Mouse (Mus musculus): Measurements from ENCODE around the gene Epb41.

The Epb41 gene

DNA sequence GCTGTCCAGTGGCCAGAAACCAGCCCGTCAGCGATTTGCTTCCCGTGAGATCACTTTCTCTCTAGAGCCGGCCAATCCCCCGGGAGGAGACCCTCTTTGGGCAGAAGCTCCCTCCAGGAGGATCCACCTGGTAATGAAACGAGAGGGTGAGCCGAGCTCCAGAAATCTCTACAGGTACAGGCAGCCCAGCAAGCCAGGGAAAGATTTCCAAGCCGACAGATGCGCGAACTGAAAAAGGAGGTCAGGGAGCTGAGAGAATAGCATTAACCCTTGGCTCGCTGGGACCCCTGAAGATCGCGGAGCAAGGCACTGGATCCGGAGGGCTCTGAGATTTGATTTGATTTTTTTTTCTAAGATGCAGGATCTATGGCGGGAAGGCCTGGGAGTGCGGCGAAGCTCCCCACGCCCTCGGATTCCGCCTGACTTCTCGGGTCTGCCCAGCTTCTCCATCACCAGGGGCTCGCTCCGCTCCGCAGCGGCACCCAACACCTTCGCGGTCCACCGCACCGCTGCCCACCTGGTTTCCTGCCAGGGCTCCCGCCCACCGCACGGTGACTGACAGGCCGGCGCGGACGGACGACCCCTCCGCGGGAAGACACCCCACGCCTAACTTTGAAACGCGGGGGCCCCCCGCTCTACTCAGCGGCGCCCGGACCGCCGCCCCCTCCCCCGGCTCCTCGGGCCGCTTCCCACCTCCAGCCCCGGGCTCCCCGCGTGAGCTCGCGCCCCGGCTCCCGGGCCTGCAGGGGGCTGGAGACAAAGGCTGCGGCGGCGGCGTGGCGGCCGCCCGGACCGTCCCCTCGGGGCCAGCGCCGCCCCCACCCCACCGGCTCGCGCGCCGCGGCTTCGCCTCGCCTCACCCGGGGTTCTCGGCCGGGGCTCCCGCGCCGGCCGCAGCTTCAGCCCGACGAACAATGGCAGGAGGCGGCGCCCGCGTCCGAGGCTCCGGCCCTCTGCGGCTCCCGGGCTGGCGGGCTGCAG is 26.8 kb downstream of the Epb41 start:
- peak; percentile 24 for DNase-seq (ENCODE audit: low read depth, low spot score)

DNA sequence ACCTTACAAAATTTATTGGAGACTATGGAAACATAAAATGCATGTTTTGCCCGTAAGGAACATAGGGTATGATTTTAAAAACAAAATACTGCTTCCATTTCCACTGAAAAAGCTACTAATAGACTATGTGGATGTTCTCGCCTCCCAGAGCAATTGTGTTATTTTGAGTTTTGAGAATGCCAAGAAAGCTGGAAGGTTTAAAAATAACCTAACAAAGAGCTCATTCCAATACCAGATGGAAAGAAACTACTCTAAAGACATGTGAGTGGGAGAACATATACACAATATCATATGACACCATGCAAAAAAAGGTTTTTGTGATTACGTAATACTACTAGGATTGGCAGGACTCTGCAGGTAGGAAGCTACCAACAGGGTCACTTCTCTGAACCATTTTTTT is 31.4 kb downstream of the Epb41 start:
- DNase-seq (ENCODE audit: low read depth, low spot score): no peak

DNA sequence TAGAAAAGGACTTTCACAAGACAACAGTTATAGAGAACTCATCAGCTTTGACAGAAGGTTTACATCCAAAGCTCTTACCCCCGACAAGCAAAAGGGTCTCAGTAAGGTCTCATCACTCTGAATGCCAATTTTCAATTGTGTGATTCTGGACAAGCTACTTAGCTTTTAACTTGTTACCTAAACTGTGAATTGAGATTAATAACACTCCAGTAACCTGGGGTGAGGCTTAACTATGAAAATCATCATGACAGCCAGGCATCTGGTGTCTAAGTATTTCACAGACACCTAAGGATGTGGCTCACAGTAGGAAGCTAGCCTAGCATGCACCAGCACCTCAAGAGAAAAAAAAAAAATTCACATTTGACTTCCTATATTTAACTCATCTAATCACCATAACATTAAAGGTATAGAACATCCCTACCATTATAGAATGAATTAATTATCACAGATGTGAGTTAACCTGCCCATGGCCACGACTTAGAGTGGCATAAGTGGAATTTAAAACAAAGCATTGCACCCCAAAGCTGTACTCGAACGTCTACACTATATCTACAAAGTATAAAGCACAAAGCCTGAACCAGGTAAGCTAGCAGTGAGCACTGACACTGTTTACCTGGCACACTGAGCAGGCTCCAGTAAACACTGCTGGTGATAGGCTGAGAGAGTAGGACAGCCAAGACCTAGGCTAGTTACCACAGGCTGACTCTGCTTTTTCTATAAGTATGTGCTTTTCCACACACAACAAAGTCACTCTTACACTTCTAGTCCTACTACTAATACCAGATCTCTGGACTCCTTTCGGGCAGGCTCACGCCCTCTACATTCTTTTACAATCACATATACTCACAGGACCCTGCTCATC is 33.4 kb downstream of the Epb41 start:
- DNase-seq (ENCODE audit: low read depth, low spot score): no peak

DNA sequence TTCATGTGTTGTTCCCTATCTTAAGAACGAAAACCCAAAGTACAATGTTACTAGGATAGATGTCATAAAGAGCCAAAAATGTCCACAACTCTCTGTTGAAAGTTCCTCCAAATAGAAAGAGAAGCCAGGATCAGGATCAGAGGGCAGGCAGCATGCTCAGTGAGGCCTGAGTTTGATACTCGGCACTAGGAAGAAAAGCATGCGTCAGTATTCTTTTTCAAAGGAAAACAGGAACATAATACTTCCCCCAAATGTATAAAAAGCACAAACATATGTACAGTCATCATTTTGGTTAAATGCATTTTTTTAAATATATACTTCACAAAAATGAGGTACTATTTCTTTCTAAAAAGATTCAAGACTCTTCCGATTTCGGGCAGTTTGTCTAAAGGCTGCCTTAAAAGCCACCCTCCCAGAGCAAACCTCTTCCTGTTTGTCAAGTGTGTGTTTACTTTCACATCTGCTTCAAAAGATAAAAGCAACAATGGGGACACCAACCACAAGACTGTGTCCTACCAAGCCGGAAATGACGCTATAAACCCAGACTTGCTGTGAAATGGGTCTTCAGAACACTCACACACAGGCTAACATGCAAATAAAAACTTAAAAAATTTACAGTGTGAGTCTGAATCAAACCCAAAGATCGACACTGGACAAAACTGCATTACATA is 35.0 kb downstream of the Epb41 start:
- no peak for DNase-seq (ENCODE audit: low read depth, low spot score)

DNA sequence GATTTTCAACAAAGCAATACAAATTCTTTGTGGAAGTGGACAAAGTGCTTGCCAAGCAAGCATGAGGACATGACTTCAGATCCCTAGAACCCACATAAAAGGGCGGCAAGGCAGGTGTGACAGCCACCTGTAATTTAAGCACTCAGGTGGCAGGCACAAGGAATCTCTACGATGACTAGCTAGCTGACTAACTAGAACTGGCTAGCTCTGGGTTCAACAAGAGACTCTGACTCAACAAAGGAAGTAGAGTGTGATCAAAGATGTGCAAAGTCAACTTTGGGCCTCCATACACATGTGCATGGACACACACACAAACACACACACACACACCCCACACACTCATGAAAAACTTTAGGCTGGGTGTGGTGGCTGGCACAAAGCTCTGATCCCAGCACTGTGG is 35.6 kb downstream of the Epb41 start:
- DNase-seq (ENCODE audit: low read depth, low spot score): no peak

DNA sequence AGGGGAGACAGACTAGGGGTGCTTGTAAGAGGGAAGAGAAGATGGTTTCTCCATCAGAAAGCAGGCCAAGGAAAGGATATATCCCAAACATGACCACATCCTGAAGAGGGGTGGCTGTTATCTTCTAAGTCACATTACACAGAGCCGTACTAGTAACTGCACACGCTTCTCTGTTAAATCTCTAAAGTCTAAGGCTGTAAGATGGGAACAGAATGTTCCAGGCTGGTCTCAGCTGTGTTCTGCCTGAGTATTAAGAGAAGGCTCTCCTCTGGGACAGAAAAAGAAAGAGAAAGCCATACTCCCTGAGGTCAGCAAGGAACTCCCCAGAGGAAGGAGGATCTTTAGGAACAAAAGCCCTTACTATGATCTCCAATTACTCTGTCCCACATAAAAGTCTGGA is 36.3 kb downstream of the Epb41 start:
- DNase-seq (ENCODE audit: low read depth, low spot score): no peak

DNA sequence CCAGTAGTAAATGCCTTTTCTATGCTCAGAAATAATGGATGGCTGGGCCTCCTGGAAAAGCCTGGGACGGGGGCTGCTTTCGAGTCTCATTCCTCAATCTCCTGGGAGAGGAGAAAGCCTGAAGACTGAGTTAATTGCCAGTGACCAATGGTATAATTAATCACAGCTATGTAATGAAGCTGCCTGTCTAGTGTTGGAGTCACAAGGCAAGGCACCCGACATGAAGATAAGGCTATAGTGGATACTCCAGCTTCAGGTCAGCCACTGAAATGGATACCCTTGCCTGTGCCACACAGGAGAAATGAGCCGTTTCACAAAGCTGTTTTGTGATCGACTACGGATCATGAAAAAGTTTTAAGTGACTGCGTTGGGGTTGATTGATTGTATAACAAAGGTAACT is 37.1 kb downstream of the Epb41 start:
- DNase-seq (ENCODE audit: low read depth, low spot score): no peak

DNA sequence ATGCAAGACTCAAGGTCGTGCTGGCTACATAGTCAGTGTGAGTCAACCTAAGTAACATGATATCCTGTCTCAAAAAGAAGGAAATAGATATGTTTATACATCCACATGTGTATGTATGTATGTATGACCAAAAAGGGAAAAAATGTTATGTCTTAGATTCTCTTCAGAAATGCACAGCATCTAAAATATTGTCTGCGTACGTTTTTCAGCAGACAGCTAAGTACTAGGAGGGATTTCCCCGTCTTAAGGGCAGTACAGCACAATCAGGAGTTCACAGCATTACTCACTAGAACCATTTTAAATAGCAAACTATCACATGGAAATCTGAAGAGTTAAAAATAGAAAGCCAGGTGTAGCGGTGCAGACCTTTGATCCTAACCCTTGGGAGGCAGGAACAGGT is 38.0 kb downstream of the Epb41 start:
- DNase-seq (ENCODE audit: low read depth, low spot score): no peak

DNA sequence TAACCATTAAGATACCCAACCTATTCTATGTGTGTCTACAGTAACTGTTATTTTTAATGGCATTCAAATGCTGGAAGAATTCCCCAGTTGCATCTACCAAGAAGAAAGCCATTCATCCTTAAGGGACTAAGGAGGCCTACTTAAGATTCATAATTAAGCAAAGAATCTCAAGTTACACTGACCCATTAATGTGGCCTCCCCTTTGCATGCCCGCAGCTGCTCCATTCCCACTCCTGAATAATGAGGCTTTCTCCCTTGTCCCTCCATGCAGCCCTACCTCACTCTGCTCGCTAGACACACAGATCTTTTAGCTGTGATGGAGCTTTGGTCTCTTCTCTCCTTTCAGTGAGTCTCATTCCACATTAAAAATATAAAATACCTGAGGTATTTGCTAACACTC is 40.9 kb downstream of the Epb41 start:
- DNase-seq (ENCODE audit: low read depth, low spot score): no peak

DNA sequence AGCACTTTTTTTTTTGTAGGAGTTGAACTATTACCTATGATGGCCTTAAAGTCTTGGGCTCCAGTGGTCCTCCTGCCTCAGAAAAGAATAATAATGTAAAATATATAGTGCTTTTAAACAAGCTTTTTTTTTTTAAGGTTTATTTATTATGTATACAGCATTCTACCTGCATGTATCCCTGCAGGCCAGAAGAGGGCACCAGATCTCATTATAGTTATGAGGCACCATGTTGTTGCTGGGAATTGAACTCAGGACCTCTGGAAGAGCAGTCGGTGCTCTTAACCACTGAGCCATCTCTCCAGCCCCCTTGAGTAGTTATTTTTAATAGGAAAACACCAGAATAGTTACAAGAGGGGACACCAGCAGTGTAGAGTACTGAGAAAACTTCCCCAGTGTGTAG is 41.9 kb downstream of the Epb41 start:
- no peak for DNase-seq (ENCODE audit: low read depth, low spot score)

DNA sequence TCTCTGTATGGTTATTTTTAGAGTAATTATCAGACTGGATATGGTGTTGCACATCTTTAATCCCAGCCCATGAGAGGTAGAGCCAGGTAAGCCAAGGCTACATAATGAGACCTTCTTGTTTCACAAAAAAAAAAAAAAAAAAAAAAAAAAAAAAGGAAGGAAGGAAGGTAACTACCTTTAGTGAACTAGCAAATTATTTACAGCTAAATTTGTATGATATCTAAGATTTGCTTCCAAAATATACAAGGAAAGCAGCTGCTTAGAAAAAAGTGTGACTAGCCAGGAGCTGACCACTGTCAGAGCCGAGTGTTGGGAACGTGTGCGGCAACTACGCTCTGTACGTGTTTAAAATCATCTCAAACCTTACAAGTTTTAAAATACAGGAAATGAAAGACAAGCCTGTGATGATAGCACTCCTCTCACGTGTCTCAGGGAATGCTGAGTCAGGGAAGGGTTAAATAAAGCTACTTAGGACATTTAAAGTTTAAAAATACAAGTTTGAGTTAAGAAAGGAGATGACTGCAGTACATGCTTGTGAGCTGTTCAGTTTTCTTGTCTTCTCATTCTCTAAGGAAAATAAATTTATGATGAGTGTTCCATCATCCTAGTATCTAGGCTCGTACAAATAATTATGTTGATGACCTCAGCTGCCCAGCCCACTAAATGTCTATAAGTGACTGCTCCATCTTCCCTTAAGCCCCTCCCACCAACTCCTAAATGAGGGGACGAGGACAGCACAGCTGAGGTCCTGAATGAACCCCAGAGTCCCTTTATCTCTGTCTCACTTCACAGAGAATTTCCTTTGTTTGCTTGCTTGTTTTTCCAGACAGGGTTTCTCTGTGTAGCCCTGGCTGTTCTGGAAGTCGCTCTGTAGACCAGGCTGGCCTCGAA is 45.0 kb downstream of the Epb41 start:
- DNase-seq (ENCODE audit: low read depth, low spot score): no peak

DNA sequence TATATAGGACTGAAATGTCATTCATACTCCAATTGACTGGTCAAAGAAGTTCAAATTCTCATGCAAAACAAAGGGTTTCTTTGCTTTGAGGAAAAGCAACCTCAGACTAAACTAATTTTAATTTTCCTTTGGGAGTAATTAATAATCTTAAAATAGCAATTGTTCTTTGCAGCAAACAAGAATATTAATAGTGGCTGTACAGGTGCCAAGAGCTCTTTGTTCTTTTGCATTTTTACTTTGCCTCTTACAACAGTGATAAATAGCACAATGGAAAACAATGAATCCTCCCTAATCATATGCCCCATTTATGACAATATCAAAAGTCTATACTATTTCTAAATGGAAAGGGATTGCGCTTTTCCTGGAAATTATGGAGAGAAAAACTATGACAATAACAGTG is 47.3 kb downstream of the Epb41 start:
- no peak for DNase-seq (ENCODE audit: low read depth, low spot score)

DNA sequence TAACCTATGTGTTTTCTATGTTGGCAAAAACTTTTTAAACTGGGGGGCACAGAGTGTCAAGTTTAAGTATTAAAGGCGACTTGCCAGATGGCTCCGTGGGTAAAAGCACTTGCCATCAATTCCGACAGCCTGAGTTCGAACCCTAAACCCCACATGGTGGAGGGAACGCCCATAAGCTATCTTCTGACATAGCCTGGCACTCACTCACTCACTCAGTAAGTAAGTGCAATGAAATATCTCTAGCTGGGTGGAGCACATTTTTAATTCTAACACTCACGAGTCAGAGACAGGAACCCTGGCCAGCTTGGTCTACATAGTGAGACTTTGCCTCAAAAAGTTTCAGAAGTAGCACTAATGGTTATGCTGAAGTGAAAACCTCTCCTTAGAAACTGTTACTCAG is 48.0 kb downstream of the Epb41 start:
- DNase-seq (ENCODE audit: low read depth, low spot score): no peak

DNA sequence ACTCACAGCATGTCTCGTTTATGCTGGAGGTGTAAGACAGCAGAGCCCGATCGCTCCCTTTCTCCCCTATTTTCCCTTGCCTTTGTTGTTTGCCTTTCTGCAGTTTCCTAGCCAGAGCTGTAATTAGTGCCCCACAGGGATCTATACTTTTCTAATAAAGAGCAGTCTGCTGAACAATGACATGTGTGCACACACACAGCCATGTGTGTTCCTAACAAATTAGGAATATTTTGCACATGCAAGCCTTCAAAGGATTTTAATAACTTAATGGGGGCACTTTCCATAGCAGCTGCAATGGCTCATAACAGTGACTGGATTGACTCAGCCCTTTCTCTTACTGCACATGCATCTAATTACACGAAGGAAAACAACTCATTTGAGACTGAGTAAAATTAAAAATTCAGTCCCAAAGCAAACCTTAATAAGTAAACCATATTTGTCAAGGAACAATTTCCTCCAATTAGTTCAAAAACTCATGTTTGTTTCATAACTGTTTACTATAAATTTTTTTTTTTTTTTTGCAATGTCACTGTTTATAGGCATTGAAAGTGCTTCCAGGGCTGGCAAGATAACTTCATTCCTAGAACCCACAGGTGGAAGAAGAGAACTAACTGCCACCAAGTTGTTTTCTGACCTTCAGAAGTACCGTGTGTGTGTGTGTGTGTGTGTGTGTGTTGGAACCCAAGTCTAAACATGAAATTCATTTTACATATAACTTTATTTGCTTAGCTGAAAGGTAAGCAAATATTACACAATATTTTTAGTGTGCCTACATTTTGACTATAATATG is 49.2 kb downstream of the Epb41 start:
- no peak for DNase-seq (ENCODE audit: low read depth, low spot score)

DNA sequence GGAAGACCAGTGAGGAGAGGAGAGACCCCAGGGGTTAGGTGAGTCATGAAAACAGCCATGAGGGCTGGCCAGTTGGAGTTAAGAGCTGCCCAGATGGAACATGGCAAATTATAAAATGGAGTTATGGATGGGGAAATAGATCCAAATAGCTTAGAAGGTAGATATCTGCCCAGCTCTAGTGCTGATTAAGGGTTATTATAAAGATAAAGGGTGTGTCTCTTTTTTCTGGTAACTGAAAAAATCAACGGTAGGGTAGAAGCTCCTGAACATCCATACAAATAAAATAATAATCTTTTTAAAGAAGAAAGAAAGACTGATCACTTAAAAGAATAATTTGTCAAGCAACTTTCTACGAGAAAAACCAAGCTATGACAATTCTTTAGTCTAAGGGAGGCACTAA is 49.9 kb downstream of the Epb41 start:
- DNase-seq (ENCODE audit: low read depth, low spot score): no peak

DNA sequence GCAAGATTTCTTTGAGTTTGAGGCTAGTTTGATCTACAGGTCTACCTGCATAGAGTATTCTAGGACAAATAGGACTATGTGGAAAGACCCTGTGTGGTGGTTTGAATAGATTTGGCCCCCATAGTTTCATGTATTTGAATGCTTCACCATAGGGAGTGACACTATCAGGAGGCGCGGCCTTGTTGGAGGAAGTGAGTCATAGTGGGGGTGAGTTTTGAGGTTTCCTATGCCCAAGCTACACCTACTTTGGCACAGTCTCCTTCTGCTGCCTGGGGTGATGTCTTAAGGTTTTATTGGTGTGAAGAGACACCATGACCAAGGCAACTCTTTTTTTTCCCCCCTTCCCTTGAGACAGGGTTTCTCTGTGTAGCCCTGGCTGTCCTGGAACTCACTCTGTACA is 51.3 kb downstream of the Epb41 start:
- no peak for DNase-seq (ENCODE audit: low read depth, low spot score)

DNA sequence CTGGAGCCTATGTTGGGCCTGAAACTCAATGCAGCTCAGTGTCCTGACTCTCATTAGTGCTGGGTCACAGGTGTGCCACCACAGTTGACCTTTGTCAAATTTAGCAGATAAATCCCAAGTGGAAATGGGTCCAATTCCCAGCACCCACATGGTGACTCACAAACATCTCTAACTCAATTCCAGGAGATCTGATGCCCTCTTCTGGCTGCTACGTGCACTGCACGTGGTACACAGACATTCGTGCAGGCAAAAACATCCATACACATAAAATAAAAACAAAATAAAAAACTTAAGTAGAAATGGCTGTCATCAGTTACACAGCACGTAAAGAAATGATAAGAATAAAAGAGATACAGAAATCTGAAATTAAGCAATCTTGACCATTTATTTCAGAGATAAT is 52.5 kb downstream of the Epb41 start:
- no peak for DNase-seq (ENCODE audit: low read depth, low spot score)

DNA sequence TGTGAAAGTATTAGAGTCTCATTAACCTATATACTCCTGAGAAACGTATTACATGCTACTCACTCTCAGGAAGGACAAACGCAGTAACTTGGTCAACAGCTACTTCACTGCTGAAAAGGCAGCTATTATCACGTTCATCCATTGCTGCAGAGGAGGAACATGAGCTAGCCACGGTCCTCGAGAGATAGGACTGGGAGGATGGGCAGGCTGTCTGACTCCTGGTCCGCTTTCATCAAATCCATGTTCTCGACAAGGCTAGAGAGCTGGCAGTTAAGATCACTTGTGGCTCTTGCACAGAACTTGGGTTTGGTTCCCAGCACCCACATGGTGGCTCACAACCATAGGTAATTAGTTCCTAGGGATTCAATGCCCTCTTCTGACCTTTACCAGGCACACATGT is 53.2 kb downstream of the Epb41 start:
- DNase-seq (ENCODE audit: low read depth, low spot score): no peak

DNA sequence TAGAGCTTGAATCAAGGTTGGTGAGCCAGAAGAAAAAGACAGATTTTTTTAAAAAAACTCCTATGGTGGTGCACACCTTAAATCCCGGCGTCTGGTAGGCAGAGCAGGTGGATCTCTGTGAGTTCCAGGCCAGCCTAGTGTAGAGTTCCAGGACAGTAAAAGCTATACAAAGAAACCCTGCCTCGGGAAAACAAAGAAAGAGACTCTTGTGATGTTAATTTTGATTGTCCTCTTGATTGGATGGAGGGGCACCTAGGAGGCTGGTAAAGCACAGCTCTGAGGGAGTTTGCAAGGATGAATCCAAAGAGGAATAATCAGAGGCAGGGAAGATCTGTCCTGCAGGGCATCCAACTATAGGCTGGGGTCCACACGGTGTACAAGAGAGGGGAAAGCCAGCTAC is 56.6 kb downstream of the Epb41 start:
- no peak for DNase-seq (ENCODE audit: low read depth, low spot score)

DNA sequence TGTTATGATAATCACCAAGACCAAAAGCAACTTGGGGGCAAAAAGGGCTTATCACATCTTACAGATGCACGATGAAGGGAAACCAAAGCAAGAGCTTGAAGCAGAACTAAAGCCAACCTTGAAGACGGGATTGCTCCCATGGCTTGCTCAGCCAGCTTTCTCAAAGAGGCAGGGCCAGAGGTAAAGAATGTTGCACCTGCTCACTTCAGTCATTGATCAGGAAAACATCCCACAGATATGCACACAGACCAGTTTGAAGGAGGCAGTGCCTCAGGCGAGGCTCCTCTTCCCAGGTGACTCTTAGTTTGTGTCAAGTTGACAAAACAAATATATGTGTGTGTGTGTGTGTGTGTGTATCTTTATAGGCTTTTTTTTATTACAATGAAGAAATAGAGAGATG is 59.7 kb downstream of the Epb41 start:
- no peak for DNase-seq (ENCODE audit: low read depth, low spot score)

Measured in embryo, embryonic 11.5 days (tissue).